Mouse (Mus musculus) midbrain, embryonic 13.5 days (tissue): ENCODE results near the gene Ddit4. TPM values are rescaled to one million over a fixed set of nuclear protein-coding genes. Genes with fewer than 3 reads are reported as not detected.

ENCODE experiments used
- ATAC-seq: fragments of 200-750 bp; cut with Nextera tagmentation; 2 replicates; pipeline ENCODE4 v1.8.0; 2017; ENCODE audit warnings: mild to moderate bottlenecking, moderate TSS enrichment, moderate library complexity
- H3K27ac ChIP-seq: fragments of 300-500 bp; sonication (generic); 2 replicates; pipeline ENCODE4 v1.5.1; 2015; ENCODE audit warnings: inconsistent platforms, mild to moderate bottlenecking, moderate library complexity
- H3K27me3 ChIP-seq: fragments of 300-500 bp; sonication (generic); 2 replicates; pipeline ENCODE4 v1.6.1; 2015; ENCODE audit warnings: mild to moderate bottlenecking, inconsistent platforms
- H3K36me3 ChIP-seq: fragments of 300-500 bp; sonication (generic); 2 replicates; pipeline ENCODE4 v1.6.1; 2015; ENCODE audit warnings: mild to moderate bottlenecking, inconsistent platforms
- H3K4me1 ChIP-seq: fragments of 300-500 bp; sonication (generic); replicated peaks from 2 replicates; pipeline ENCODE4 v1.6.1; 2015; ENCODE audit warnings: inconsistent platforms
- H3K4me2 ChIP-seq: fragments of 300-500 bp; sonication (generic); replicated peaks from 2 replicates; pipeline ENCODE4 v1.6.1; 2015; ENCODE audit warnings: moderate library complexity, mild to moderate bottlenecking, inconsistent platforms
- H3K4me3 ChIP-seq: fragments of 300-500 bp; sonication (generic); replicated peaks from 2 replicates; pipeline ENCODE4 v1.5.1; 2015; ENCODE audit warnings: mild to moderate bottlenecking, inconsistent platforms
- H3K9ac ChIP-seq: fragments of 300-500 bp; sonication (generic); replicated peaks from 2 replicates; pipeline ENCODE4 v1.6.1; 2015; ENCODE audit warnings: mild to moderate bottlenecking, inconsistent platforms
- H3K9me3 ChIP-seq: fragments of 300-500 bp; sonication (generic); 2 replicates; pipeline ENCODE4 v1.6.1; 2016; ENCODE audit warnings: mild to moderate bottlenecking, inconsistent platforms
- WGBS: fragments of 180-500 bp; shearing (Covaris S2); methylation state at CpG from one replicate; pipeline ENCODE4 v1.1.7; 2015; 5-methylcytosine and 5-hydroxymethylcytosine counted together
- polyA plus RNA-seq: library from polyadenylated mRNA; unstranded; fragments of >200 nt; fragmentation: Nextera tagmentation; extraction: Ambion mirVana; gene quantifications from 2 replicates; pipeline ENCODE4 v1.2.1, GENCODE M21; 2015

Ddit4 gene
- polyA plus RNA-seq, 1 experiment from 2014 or later, result 58.7 TPM

- Histone ChIP-seq H3K27me3 (no peaks in the 10 kb centered on the region), H3K4me2 (no peak overlapping the region), H3K9ac (no peak overlapping the region), H3K4me3 (no peak overlapping the region), H3K9me3 (no peaks in the 10 kb centered on the region), H3K36me3 (no peaks in the 10 kb centered on the region), H3K27ac (0 out of 2 replicates have a peak overlapping the region, but pooled peaks have one; percentile 19), H3K4me1 (peaks cover 43% of the 10 kb centered on the region)
- ATAC-seq, result no peak
- 67% methylated on average over 7 of the region's 7 CpGs for WGBS
Measured at GRCm38 (mm10) chr10:59947296-59948073, 4.1 kb downstream of the Ddit4 start.

GRCm38 (mm10) chr10:59946362-59946761 is 5.3 kb downstream of the Ddit4 start:
- Histone ChIP-seq H3K4me3 (no peak overlapping the region), H3K4me1 (peaks cover 47% of the 10 kb centered on the region), H3K27me3 (no peaks in the 10 kb centered on the region), H3K27ac (no peak overlapping the region), H3K9ac (no peak overlapping the region), H3K9me3 (no peaks in the 10 kb centered on the region), H3K36me3 (no peaks in the 10 kb centered on the region), H3K4me2 (no peak overlapping the region)
- 92% methylated on average over 5 of the region's 5 CpGs for WGBS
- ATAC-seq, result no peak

- H3K9ac ChIP-seq, result no peak overlapping the region
- 90% methylated on average over 3 of the region's 3 CpGs for WGBS
- H3K4me1 ChIP-seq, result peaks cover 43% of the 10 kb centered on the region
- H3K4me3 ChIP-seq, result no peak overlapping the region
- no peaks in the 10 kb centered on the region for H3K9me3 ChIP-seq
- H3K27ac ChIP-seq, result no peak overlapping the region
- no peak overlapping the region for H3K4me2 ChIP-seq
- no peaks in the 10 kb centered on the region for H3K27me3 ChIP-seq
- no peaks in the 10 kb centered on the region for H3K36me3 ChIP-seq
- ATAC-seq, result no peak
Measured at GRCm38 (mm10) chr10:59945416-59945815, 6.2 kb downstream of the Ddit4 start.

GRCm38 (mm10) chr10:59943421-59943989 is 8.1 kb downstream of the Ddit4 start:
- peaks cover 24% of the 10 kb centered on the region for H3K4me1 ChIP-seq
- peak overlapping the region; percentile 52; the same call in 1 of the 2 replicates for H3K9ac ChIP-seq
- H3K4me2 ChIP-seq, result peak overlapping the region; percentile 46
- H3K4me3 ChIP-seq, result peak overlapping the region; percentile 7; the same call in 1 of the 2 replicates
- no peaks in the 10 kb centered on the region for H3K36me3 ChIP-seq
- no peaks in the 10 kb centered on the region for H3K9me3 ChIP-seq
- no peaks in the 10 kb centered on the region for H3K27me3 ChIP-seq
- peak overlapping the region; percentile 62; the same call in 1 of the 2 replicates for H3K27ac ChIP-seq
- WGBS, result 45% methylated on average over 13 of the region's 13 CpGs
- ATAC-seq, result peak; percentile 72

- Histone ChIP-seq H3K27me3 (no peaks in the 10 kb centered on the region), H3K36me3 (no peaks in the 10 kb centered on the region), H3K4me1 (peaks cover 20% of the 10 kb centered on the region), H3K4me2 (peak overlapping the region; percentile 46), H3K9ac (peak overlapping the region; percentile 52; the same call in 1 of the 2 replicates), H3K9me3 (no peaks in the 10 kb centered on the region), H3K4me3 (peak overlapping the region; percentile 7), H3K27ac (peak overlapping the region; percentile 62)
- ATAC-seq, result peak; percentile 77
- 3% methylated on average over 16 of the region's 16 CpGs for WGBS
Measured at GRCm38 (mm10) chr10:59942847-59943420, 8.7 kb downstream of the Ddit4 start.

GRCm38 (mm10) chr10:59942281-59942846 is 9.3 kb downstream of the Ddit4 start:
- Histone ChIP-seq H3K36me3 (no peaks in the 10 kb centered on the region), H3K4me1 (peaks cover 20% of the 10 kb centered on the region), H3K4me3 (peak overlapping the region; percentile 7), H3K9ac (peak overlapping the region; percentile 52; the same call in 1 of the 2 replicates), H3K27me3 (no peaks in the 10 kb centered on the region), H3K27ac (peak overlapping the region; percentile 62), H3K4me2 (peak overlapping the region; percentile 46), H3K9me3 (no peaks in the 10 kb centered on the region)
- peak; percentile 14; the same call in 1 of the 2 replicates for ATAC-seq
- 60% methylated on average over 21 of the region's 21 CpGs for WGBS

GRCm38 (mm10) chr10:59939081-59939480 is 12.6 kb downstream of the Ddit4 start:
- no peak for ATAC-seq
- Histone ChIP-seq H3K4me3 (no peak overlapping the region), H3K9ac (no peak overlapping the region), H3K9me3 (no peaks in the 10 kb centered on the region), H3K4me1 (peaks cover 20% of the 10 kb centered on the region), H3K4me2 (no peak overlapping the region), H3K27ac (no peak overlapping the region), H3K27me3 (no peaks in the 10 kb centered on the region), H3K36me3 (no peaks in the 10 kb centered on the region)
- WGBS, result 56% methylated on average over 1 of the region's 1 CpGs

GRCm38 (mm10) chr10:59938662-59939061 is 13.0 kb downstream of the Ddit4 start:
- H3K27me3 ChIP-seq, result no peaks in the 10 kb centered on the region
- H3K4me2 ChIP-seq, result no peak overlapping the region
- no peak overlapping the region for H3K4me3 ChIP-seq
- H3K27ac ChIP-seq, result no peak overlapping the region
- no peak overlapping the region for H3K9ac ChIP-seq
- no peaks in the 10 kb centered on the region for H3K36me3 ChIP-seq
- ATAC-seq, result no peak
- peaks cover 18% of the 10 kb centered on the region for H3K4me1 ChIP-seq
- WGBS, result 87% methylated on average over 5 of the region's 5 CpGs
- no peaks in the 10 kb centered on the region for H3K9me3 ChIP-seq

- no peak for ATAC-seq
- H3K9me3 ChIP-seq, result no peaks in the 10 kb centered on the region
- WGBS, result 53% methylated on average over 8 of the region's 8 CpGs
Measured at GRCm38 (mm10) chr10:59936058-59936856, 15.4 kb downstream of the Ddit4 start.

GRCm38 (mm10) chr10:59934039-59934438 is 17.6 kb downstream of the Ddit4 start:
- Histone ChIP-seq H3K9me3 (no peaks in the 10 kb centered on the region), H3K9ac (no peak overlapping the region), H3K4me2 (no peak overlapping the region), H3K4me3 (no peak overlapping the region), H3K27me3 (no peaks in the 10 kb centered on the region), H3K4me1 (peaks cover 7% of the 10 kb centered on the region), H3K27ac (no peak overlapping the region), H3K36me3 (no peaks in the 10 kb centered on the region)
- no peak for ATAC-seq
- WGBS, result 50% methylated on average over 3 of the region's 3 CpGs

More at GRCm38 (mm10) chr10:59936058-59936856, 15.4 kb downstream of the Ddit4 start:
- Histone ChIP-seq H3K4me2 (no peak overlapping the region), H3K4me1 (no peaks in the 10 kb centered on the region), H3K27ac (no peak overlapping the region), H3K4me3 (no peak overlapping the region), H3K36me3 (no peaks in the 10 kb centered on the region), H3K9ac (no peak overlapping the region), H3K27me3 (no peaks in the 10 kb centered on the region)

- no peak overlapping the region for H3K4me3 ChIP-seq
Measured at GRCm38 (mm10) chr10:59932521-59932920, 19.1 kb downstream of the Ddit4 start.

More at GRCm38 (mm10) chr10:59932521-59932920, 19.1 kb downstream of the Ddit4 start:
- no peaks in the 10 kb centered on the region for H3K27me3 ChIP-seq
- H3K4me1 ChIP-seq, result peaks cover 7% of the 10 kb centered on the region
- no peak overlapping the region for H3K27ac ChIP-seq
- H3K4me2 ChIP-seq, result no peak overlapping the region
- WGBS, result 89% methylated on average over 6 of the region's 6 CpGs
- no peaks in the 10 kb centered on the region for H3K36me3 ChIP-seq
- no peaks in the 10 kb centered on the region for H3K9me3 ChIP-seq
- no peak for ATAC-seq
- no peak overlapping the region for H3K9ac ChIP-seq
